Mouse (Mus musculus): ENCODE measurements around the gene Zbtb7b.

GRCm38 (mm10) chr3:89382950-89383349, 11.6 kb downstream of the Zbtb7b start:
- TF ChIP-seq POLR2A (IDR thresholded peaks at IDR 0.05; ENCODE audit: low read depth, low read length) (no peak), CTCF (conservative IDR thresholded peaks at IDR 0.05; ENCODE audit: insufficient read depth, insufficient read length, low read depth, low read length) (no peak)
